Mouse (Mus musculus): Measurements from ENCODE around the gene Dhx57.

Gene Dhx57

DNA sequence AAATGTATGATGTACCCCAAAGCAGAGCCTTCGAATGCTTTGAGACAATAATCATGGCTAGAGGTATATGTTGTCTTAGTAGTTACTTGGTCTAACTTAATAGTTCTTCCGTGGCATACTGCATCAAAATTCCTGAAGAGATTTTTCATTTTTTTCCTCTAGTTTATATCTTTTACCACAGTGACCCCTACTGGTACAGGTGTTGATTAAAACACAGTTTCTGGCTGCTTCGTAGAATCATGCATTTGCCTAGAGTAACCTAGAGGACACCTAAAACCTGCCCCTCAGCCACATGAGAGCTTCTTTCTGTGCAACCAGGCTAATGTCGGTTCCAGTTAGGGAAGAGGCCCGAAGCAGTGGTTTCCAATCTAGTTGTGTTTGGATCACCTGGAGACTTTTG is 97.2 kb downstream of the Dhx57 start:
- no peak for DNase-seq (ENCODE audit: low spot score)
